Mouse (Mus musculus): ENCODE data around the gene Efcab14. TPM values are rescaled to one million over a fixed set of nuclear protein-coding genes. Genes with fewer than 3 reads are reported as not detected.

Efcab14 gene
- polyA plus RNA-seq (2017; shearing (Covaris generic)), result 51.0 TPM

DNA sequence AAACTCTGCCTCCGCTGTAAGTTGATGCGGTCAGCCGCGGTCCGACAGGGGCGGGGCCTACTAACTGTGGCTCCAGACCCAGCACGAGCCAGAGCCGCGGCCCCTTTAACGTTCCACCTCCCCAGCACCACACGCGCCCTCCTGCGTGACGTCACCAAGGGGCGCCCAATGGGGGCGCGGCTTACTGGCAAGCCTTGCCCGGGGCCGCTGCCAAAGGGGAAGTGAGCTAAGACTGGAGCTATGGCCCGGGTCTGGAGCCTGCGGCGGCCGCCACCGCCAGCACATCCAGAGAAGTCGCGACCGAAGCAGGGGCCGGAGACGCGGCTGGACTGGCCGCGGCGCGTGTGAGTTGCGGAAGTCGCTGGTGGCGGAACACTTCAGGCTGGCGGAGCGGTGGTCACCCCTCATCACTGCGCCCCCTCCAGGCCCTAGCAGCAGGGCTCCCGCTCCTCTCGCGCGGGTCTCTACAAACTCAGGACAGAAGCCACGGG lies at the start of gene Efcab14:
Efcab14 (plus strand) TSS at position 194 of the 491 bp plus-strand sequence.

DNA sequence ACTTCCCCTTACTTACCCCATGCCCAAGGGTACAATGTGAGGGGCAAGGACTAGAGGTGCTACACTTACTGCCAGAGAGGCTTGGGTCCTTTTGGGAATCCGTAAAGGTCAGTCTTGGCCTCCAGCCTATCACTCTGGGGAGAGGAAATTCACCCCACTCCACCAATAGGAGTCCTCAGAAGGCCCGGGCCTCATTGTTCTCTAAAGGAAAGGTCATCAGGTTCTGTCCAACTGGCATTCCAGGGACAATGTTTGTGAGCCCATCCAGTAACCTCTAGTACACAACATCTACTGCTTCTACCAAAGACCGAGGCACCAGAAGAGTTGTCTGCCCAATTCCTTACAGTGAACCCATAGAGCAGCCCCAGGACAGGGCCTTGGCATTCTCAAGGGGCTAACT lies 43.4 kb downstream of the Efcab14 start, which contains the start of gene Tex38:
Tex38 (minus strand) TSS at position 101 of the 400 bp plus-strand sequence.

DNA sequence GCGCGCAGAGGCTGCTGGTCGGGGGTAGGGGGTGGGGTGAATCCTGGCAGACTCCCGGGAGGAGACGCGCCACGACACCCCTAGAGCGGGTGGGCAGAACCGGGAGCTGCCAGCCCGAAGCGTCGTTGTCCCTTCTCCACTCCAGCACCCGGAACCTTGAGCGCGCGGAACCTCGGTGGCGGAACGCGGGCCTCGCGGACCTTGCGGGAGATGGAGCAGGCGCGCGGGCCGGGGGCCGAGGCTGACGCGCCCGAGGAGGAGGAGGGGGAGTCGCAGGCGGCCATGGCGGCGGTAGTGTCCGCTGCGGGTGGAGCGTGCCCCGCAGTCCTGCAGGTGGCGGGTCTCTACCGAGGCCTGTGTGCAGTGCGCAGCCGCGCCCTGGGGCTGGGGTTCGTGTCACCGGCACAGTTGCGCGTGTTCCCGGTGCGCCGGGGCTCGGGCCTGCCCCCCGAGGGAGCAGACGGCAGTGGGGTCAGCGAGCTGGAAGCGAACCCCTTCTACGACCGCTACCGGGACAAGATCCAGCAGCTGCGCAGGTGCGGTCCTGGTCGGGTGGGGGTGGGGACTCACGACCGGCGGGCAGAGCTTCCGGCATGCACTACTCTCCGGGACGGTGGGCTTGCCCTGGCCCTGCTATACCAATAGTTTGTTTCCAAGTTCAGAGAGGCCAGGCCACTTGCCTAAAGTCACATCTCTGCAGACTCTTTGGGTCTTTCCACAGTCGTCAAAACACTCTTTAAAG lies 47.4 kb downstream of the Efcab14 start, which contains the start of gene Atpaf1:
Atpaf1 (plus strand) TSS at position 44 of the 742 bp plus-strand sequence.

Other genes with a start within 250 kb of the Efcab14 start
- not detected for gene Cyp4a14, start 241.6 kb upstream of the Efcab14 start, polyA plus RNA-seq (2017; shearing (Covaris generic))
- not detected for gene Cyp4a10, start 219.5 kb upstream of the Efcab14 start, polyA plus RNA-seq (2017; shearing (Covaris generic))
- gene Cyp4a31, start 174.1 kb upstream of the Efcab14 start, polyA plus RNA-seq (2017; shearing (Covaris generic)), result not detected
- gene Cyp4a32, start 136.8 kb upstream of the Efcab14 start, polyA plus RNA-seq (2017; shearing (Covaris generic)), result not detected
- not detected for gene Cyp4b1, start 90.0 kb upstream of the Efcab14 start, polyA plus RNA-seq (2017; shearing (Covaris generic))
- gene Tex38, start 43.3 kb downstream of the Efcab14 start, polyA plus RNA-seq (2017; shearing (Covaris generic)), result 0.45 TPM
- 40.3 TPM for gene Atpaf1, start 47.1 kb downstream of the Efcab14 start, polyA plus RNA-seq (2017; shearing (Covaris generic))
- 32.5 TPM for gene Mob3c, start 90.3 kb downstream of the Efcab14 start, polyA plus RNA-seq (2017; shearing (Covaris generic))
- gene Mknk1, start 101.5 kb downstream of the Efcab14 start, polyA plus RNA-seq (2017; shearing (Covaris generic)), result 58.6 TPM
- not detected for gene Kncn, start 146.7 kb downstream of the Efcab14 start, polyA plus RNA-seq (2017; shearing (Covaris generic))
- gene 6430628N08Rik, start 152.9 kb downstream of the Efcab14 start, polyA plus RNA-seq (2017; shearing (Covaris generic)), result not detected
- not detected for gene Dmbx1, start 202.2 kb downstream of the Efcab14 start, polyA plus RNA-seq (2017; shearing (Covaris generic))

All from CD4-positive, CD25-positive, alpha-beta regulatory T cell (primary cell).